Mouse (Mus musculus): ENCODE results near the gene Ccdc97.

- TF ChIP-seq CTCF (IDR thresholded peaks at IDR 0.05; ENCODE audit: control insufficient read depth, insufficient read depth, insufficient read length): no peak
- TF ChIP-seq CEBPB (IDR thresholded peaks at IDR 0.05; ENCODE audit: low read depth): no peak
Measured at GRCm38 (mm10) chr7:25755468-25755833, 36.6 kb upstream of the Ccdc97 start.

Measured in C2C12 (cell line).